Mouse (Mus musculus) liver, postnatal 0 days (tissue): Measurements from ENCODE around the gene Proser3. TPM values are rescaled to one million over a fixed set of nuclear protein-coding genes. Genes with fewer than 3 reads are reported as not detected.

Experiments used
- ATAC-seq: fragments of 200-750 bp; cut with Nextera tagmentation; 2 replicates; pipeline ENCODE4 v1.8.0; 2017; ENCODE audit warnings: mild to moderate bottlenecking, moderate library complexity
- DNase-seq: peaks from one replicate; pipeline ENCODE4 v3.0.0-alpha.2; 2016
- H3K27ac ChIP-seq: fragments of 300-500 bp; sonication (generic); 2 replicates; pipeline ENCODE4 v1.5.1; 2014; ENCODE audit warnings: antibody characterized with exemption, moderate library complexity, mild to moderate bottlenecking, low read depth
- H3K27me3 ChIP-seq: fragments of 300-500 bp; sonication (generic); 2 replicates; pipeline ENCODE4 v1.6.1; 2014; ENCODE audit warnings: low read length, control low read depth, mixed read lengths; ENCODE audit not compliant: insufficient read depth
- H3K36me3 ChIP-seq: fragments of 300-500 bp; sonication (generic); replicated peaks from 2 replicates; pipeline ENCODE4 v1.6.1; 2014; ENCODE audit warnings: mild to moderate bottlenecking, control low read depth, low read length, moderate library complexity, mixed read lengths; ENCODE audit not compliant: insufficient read depth
- H3K4me1 ChIP-seq: fragments of 300-500 bp; sonication (generic); 2 replicates; pipeline ENCODE4 v1.6.1; 2014; ENCODE audit warnings: antibody characterized with exemption, mild to moderate bottlenecking, control low read depth; ENCODE audit not compliant: insufficient read depth
- H3K4me2 ChIP-seq: fragments of 300-500 bp; sonication (generic); 2 replicates; pipeline ENCODE4 v1.6.1; 2014; ENCODE audit warnings: low read depth, mild to moderate bottlenecking, low read length, moderate library complexity, mixed read lengths
- H3K4me3 ChIP-seq: fragments of 300-500 bp; sonication (generic); 2 replicates; pipeline ENCODE4 v1.5.1; 2014; ENCODE audit warnings: low read depth, low read length
- H3K9ac ChIP-seq: fragments of 300-500 bp; sonication (generic); replicated peaks from 2 replicates; pipeline ENCODE4 v1.6.1; 2014; ENCODE audit warnings: mild to moderate bottlenecking, moderate library complexity
- H3K9me3 ChIP-seq: fragments of 300-500 bp; sonication (generic); 2 replicates; pipeline ENCODE4 v1.6.1; 2016; ENCODE audit warnings: mild to moderate bottlenecking, control low read depth, low read length, mixed read lengths
- CTCF ChIP-seq: sonication (generic); IDR thresholded peaks from 2 replicates; pipeline ENCODE4 v1.5.1; 2016; ENCODE audit warnings: antibody characterized with exemption, low read depth
- EP300 ChIP-seq: IDR thresholded peaks from 2 replicates; pipeline ENCODE4 v1.6.1; 2016; ENCODE audit warnings: antibody characterized with exemption, low read depth, mild to moderate bottlenecking
- WGBS: fragments of 180-500 bp; shearing (Covaris S2); extraction: QIAGEN DNeasy Blood & Tissue Kit; methylation state at CpG from one replicate; pipeline ENCODE4 v1.1.7; 2014; ENCODE audit not compliant: insufficient replicate concordance; 5-methylcytosine and 5-hydroxymethylcytosine counted together
- polyA plus RNA-seq: library from polyadenylated mRNA; unstranded; fragments of >200 nt; fragmentation: Nextera tagmentation; extraction: Ambion mirVana; gene quantifications from 2 replicates; pipeline ENCODE4 v1.2.1, GENCODE M21; 2015

Proser3 gene
- polyA plus RNA-seq, 1 experiment from 2014 or later: 1.1 TPM

DNA sequence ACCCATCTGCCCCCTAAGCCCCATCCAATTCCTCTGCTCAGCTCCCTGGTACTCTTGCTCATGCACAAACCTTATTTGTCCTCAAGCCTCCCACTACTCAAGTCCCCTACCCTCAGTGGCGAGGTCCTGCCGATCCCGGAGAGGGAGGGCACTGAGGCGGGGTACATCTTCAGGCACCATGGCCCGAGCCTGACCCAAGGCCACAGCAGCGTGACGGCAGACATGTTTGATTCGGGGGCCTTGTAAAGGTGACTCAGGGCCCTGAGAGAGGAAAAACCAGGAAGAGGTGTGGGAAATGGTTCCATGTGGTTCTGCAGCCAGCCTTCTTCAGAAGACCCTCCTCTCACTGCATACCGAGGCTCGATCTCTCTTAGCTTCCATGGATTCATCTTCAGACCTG, 32.2 kb upstream of the Proser3 start:
- ATAC-seq: no peak
- no peak for TF ChIP-seq CTCF
- TF ChIP-seq EP300: no peak
- Histone ChIP-seq H3K4me2 (no peak overlapping the region), H3K9me3 (no peaks in the 10 kb centered on the region), H3K36me3 (peaks cover 72% of the 10 kb centered on the region), H3K9ac (no peak overlapping the region), H3K27ac (no peak overlapping the region), H3K4me1 (peaks cover 9% of the 10 kb centered on the region; the same call in 1 of the 2 replicates), H3K27me3 (no peaks in the 10 kb centered on the region), H3K4me3 (no peak overlapping the region)
- no peak for DNase-seq
- WGBS: 87% methylated on average over 10 of the region's 10 CpGs

DNA sequence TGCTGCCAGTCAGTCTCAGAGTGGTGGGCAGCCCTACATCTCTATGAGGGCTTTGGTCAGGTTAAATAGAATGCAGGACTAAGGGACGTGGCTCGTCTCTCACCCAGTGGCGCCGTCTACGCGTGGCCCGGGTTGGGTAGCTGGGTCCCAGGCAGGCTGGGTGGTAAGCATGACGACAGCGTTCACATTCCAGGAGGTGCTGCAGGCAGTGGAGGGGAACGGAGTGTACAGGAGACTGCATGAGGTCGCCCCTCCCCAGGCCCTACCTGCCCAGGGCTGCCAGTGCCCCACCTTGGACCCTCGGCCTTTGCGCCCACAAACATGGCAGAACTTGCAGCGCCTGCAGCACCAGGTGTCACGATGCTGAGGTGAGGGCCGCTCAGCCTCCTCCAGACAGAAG, 29.4 kb upstream of the Proser3 start:
- 94% methylated on average over 16 of the region's 16 CpGs for WGBS
- no peak for ATAC-seq
- TF ChIP-seq EP300: no peak
- TF ChIP-seq CTCF: no peak

GRCm38 (mm10) chr7:30579950-30580349, 27.9 kb upstream of the Proser3 start:
- 83% methylated on average over 8 of the region's 8 CpGs for WGBS
- Histone ChIP-seq H3K36me3 (peaks cover 94% of the 10 kb centered on the region), H3K27ac (no peak overlapping the region), H3K9me3 (no peaks in the 10 kb centered on the region), H3K27me3 (no peaks in the 10 kb centered on the region), H3K4me1 (no peaks in the 10 kb centered on the region), H3K9ac (no peak overlapping the region), H3K4me2 (no peak overlapping the region), H3K4me3 (no peak overlapping the region)
- TF ChIP-seq CTCF: no peak
- no peak for TF ChIP-seq EP300
- no peak for ATAC-seq
- no peak for DNase-seq

More for the DNA sequence above, 29.4 kb upstream of the Proser3 start:
- no peaks in the 10 kb centered on the region for H3K9me3 ChIP-seq
- DNase-seq: no peak
- H3K27me3 ChIP-seq: no peaks in the 10 kb centered on the region
- H3K9ac ChIP-seq: no peak overlapping the region
- no peak overlapping the region for H3K4me3 ChIP-seq
- H3K4me1 ChIP-seq: no peaks in the 10 kb centered on the region
- peaks cover 94% of the 10 kb centered on the region for H3K36me3 ChIP-seq
- H3K27ac ChIP-seq: no peak overlapping the region
- no peak overlapping the region for H3K4me2 ChIP-seq

DNA sequence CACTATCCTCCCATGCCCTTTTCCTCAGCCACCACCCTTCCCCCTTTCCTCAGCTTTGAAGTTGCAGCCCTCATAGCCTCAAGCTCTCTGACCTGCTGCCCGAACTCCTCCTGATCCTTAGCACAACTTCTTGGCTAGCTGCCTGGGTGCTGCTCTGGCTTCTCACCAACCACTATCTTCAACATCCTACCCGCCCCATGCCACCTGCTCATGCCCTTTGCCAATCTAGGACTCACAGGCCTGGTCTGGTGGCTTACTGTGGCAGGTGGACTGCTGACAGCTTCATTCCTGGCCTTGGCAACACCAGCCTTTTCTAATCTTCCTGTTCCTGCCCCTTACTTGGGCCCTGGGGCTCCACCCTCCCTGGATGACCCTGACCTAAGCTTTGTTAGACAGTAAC, 20.9 kb upstream of the Proser3 start:
- ATAC-seq: peak; percentile 83
- DNase-seq: peak; percentile 58
- H3K4me1 ChIP-seq: no peaks in the 10 kb centered on the region
- H3K9me3 ChIP-seq: no peaks in the 10 kb centered on the region
- no peak overlapping the region for H3K27ac ChIP-seq
- no peak overlapping the region for H3K4me2 ChIP-seq
- no peak overlapping the region for H3K9ac ChIP-seq
- H3K36me3 ChIP-seq: peaks cover 89% of the 10 kb centered on the region
- no peaks in the 10 kb centered on the region for H3K27me3 ChIP-seq
- TF ChIP-seq EP300 (peak; percentile 87), CTCF (no peak)
- WGBS: 64% methylated on average over 2 of the region's 2 CpGs
- no peak overlapping the region for H3K4me3 ChIP-seq

GRCm38 (mm10) chr7:30572389-30572788, 20.3 kb upstream of the Proser3 start:
- Histone ChIP-seq H3K9ac (no peak overlapping the region), H3K4me1 (no peaks in the 10 kb centered on the region), H3K27me3 (no peaks in the 10 kb centered on the region), H3K36me3 (peaks cover 89% of the 10 kb centered on the region), H3K4me2 (no peak overlapping the region), H3K27ac (no peak overlapping the region), H3K9me3 (no peaks in the 10 kb centered on the region), H3K4me3 (no peak overlapping the region)
- 67% methylated on average over 5 of the region's 5 CpGs for WGBS
- TF ChIP-seq EP300 (no peak), CTCF (peak; percentile 15; the same call in 1 of the 2 replicates)
- DNase-seq (no peak), ATAC-seq (peak; percentile 56)

GRCm38 (mm10) chr7:30567555-30567954, 15.5 kb upstream of the Proser3 start:
- no peak for DNase-seq
- Histone ChIP-seq H3K9me3 (no peaks in the 10 kb centered on the region), H3K4me2 (no peak overlapping the region), H3K27me3 (no peaks in the 10 kb centered on the region), H3K36me3 (peaks cover 63% of the 10 kb centered on the region), H3K4me3 (no peak overlapping the region), H3K27ac (no peak overlapping the region), H3K9ac (no peak overlapping the region), H3K4me1 (peaks cover 8% of the 10 kb centered on the region)
- no peak for ATAC-seq
- TF ChIP-seq EP300 (no peak), CTCF (no peak)
- WGBS: 91% methylated on average over 11 of the region's 11 CpGs

DNA sequence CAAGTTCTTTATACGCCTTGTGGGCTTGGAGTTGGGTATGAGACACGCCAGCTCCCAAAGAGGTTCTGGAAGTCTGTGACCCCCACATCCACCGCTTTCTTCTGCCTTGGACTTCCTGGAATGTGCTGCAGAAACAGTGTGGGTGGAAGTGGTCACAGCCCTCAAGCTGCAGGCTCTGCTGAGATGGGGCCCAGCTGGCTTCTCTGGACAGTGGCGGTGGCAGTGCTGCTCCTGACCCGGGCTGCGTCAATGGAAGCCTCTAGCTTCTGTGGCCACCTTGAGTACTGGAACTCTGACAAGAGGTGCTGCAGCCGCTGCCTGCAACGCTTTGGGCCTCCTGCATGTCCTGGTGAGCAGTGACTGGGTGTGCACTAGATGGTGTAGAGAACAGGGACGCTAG, 13.9 kb upstream of the Proser3 start:
- H3K9me3 ChIP-seq: no peaks in the 10 kb centered on the region
- no peak overlapping the region for H3K9ac ChIP-seq
- WGBS: 80% methylated on average over 9 of the region's 9 CpGs
- H3K4me3 ChIP-seq: no peak overlapping the region
- ATAC-seq (no peak), DNase-seq (no peak)
- H3K4me1 ChIP-seq: peaks cover 14% of the 10 kb centered on the region
- H3K27me3 ChIP-seq: no peaks in the 10 kb centered on the region
- H3K4me2 ChIP-seq: no peak overlapping the region
- TF ChIP-seq EP300: no peak
- no peak for TF ChIP-seq CTCF
- H3K27ac ChIP-seq: no peak overlapping the region
- peaks cover 52% of the 10 kb centered on the region for H3K36me3 ChIP-seq
